Mouse (Mus musculus) liver, embryonic 14.5 days (tissue): ENCODE measurements at regions not wholly inside any gene's neighbourhood (a gene's known extent, or its start where the extent isn't known, plus 50 kb on each side); places are given as distances from the start of the nearest gene placed in this dataset.
"Not testable (repeated sequence)": the region's sequence is repeated elsewhere in the genome, so short reads cannot be mapped to it uniquely, and the experiment has no call there.

Experiments
- ATAC-seq: fragments of 200-750 bp; cut with Nextera tagmentation; 2 replicates; pipeline ENCODE4 v1.8.0; 2017; ENCODE audit warnings: moderate number of reproducible peaks, mild to moderate bottlenecking, moderate library complexity; ENCODE audit not compliant: insufficient read depth
- DNase-seq, 3 experiments: peaks; one replicate each; pipeline ENCODE4 v3.0.0-alpha.2; 2012 to 2013; ENCODE audit warnings: low read depth in 3 of 3, low spot score in 3 of 3
- H3K27ac ChIP-seq: fragments of 300-500 bp; sonication (generic); 2 replicates; pipeline ENCODE4 v1.5.1; 2014; ENCODE audit warnings: moderate library complexity, mild to moderate bottlenecking, control low read depth, inconsistent platforms
- H3K27me3 ChIP-seq: fragments of 300-500 bp; sonication (generic); 2 replicates; pipeline ENCODE4 v1.6.1; 2014; ENCODE audit warnings: mild to moderate bottlenecking, low read length, moderate library complexity; ENCODE audit not compliant: control insufficient read depth, insufficient read depth
- H3K36me3 ChIP-seq: fragments of 300-500 bp; sonication (generic); replicated peaks from 2 replicates; pipeline ENCODE4 v1.6.1; 2014; ENCODE audit warnings: low read depth; ENCODE audit not compliant: control insufficient read depth, insufficient read depth
- H3K4me1 ChIP-seq, 2 experiments: fragments of 200-500 bp in 1 of 2; fragments of 300-500 bp in 1 of 2; sonication (generic) in 1 of 2; replicated peaks; 2 replicates each; pipeline ENCODE4 v1.6.1; 2012 to 2014; ENCODE audit warnings: antibody characterized with exemption in 1 of 2, inconsistent platforms in 1 of 2, low read length in 1 of 2; ENCODE audit not compliant: control insufficient read depth in 2 of 2, insufficient read depth in 2 of 2
- H3K4me2 ChIP-seq: fragments of 300-500 bp; sonication (generic); 2 replicates; pipeline ENCODE4 v1.6.1; 2014; ENCODE audit warnings: low read depth, mild to moderate bottlenecking, control low read depth, moderate library complexity
- H3K4me3 ChIP-seq, 2 experiments: fragments of 200-500 bp in 1 of 2; fragments of 300-500 bp in 1 of 2; sonication (generic) in 1 of 2; 2 replicates each; pipeline ENCODE4 v1.5.1; 2012 to 2014; ENCODE audit warnings: low read depth in 2 of 2, low read length in 2 of 2, mild to moderate bottlenecking in 2 of 2, control low read depth in 1 of 2, inconsistent platforms in 1 of 2, moderate library complexity in 1 of 2; ENCODE audit not compliant: insufficient read depth in 1 of 2
- H3K9ac ChIP-seq: fragments of 300-500 bp; sonication (generic); replicated peaks from 2 replicates; pipeline ENCODE4 v1.6.1; 2014; ENCODE audit warnings: mild to moderate bottlenecking, control low read depth, moderate library complexity
- H3K9me3 ChIP-seq: fragments of 300-500 bp; sonication (generic); 2 replicates; pipeline ENCODE4 v1.6.1; 2016; ENCODE audit warnings: low read length, mixed read lengths; ENCODE audit not compliant: control insufficient read depth
- CTCF ChIP-seq: IDR thresholded peaks from 2 replicates; pipeline ENCODE4 v1.5.1; 2016; ENCODE audit warnings: antibody characterized with exemption, low read depth, control low read depth
- EP300 ChIP-seq: IDR thresholded peaks from 2 replicates; pipeline ENCODE4 v1.6.1; 2016; ENCODE audit warnings: antibody characterized with exemption, low read depth
- WGBS: fragments of 180-500 bp; shearing (Covaris S2); extraction: QIAGEN DNeasy Blood & Tissue Kit; methylation state at CpG from one replicate; pipeline ENCODE4 v1.1.7; 2014; ENCODE audit not compliant: insufficient replicate concordance; 5-methylcytosine and 5-hydroxymethylcytosine counted together

DNA sequence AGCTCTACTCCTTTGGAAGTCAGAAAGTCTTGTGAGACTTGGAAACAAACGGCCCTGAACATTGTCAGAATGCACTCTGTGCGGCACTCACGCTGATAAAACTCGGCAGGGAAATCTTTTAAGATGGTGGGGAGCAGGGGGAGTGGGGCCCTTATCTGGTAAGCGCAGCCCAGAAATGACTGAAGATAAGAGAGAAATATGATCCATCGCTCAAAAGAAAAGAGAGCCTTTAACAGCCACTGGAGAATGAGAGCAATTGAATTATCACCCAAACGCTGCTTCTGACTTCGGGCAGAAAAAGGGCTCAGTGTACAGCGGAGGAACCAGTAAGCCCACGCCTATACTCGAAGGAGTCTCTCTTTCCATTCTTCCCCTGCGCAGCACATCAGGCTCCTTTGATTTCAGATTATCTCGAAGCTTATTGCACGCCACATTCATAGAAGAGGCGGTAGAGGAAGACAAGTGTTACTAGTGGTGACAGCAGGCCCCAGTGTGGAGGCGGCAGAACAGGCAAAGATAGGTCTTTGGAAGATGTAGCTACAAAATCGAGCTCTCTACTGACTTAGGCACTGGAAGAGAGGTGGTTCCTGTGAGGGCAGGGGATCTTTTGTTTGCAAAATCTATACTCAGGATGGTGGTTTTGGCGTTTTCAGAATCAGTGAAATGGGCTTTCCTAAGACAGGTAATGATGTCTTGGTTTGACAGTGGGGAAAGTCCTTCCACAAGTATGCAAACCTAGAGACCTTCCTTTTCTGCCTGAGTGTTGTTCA lies 174.6 kb upstream of the Tab2 start:
- DNase-seq (peak; percentile 33 to 60 (median 53)), ATAC-seq (peak; percentile 78)
- Histone ChIP-seq H3K27ac (no peak overlapping the region), H3K27me3 (no peaks in the 10 kb centered on the region), H3K36me3 (no peaks in the 10 kb centered on the region), H3K4me3 (no peak overlapping the region), H3K4me2 (peak overlapping the region; percentile 52), H3K9ac (no peak overlapping the region), H3K4me1 (peaks cover 5 to 22% of the 10 kb centered on the region in 2 experiments), H3K9me3 (no peaks in the 10 kb centered on the region)
- TF ChIP-seq EP300: peak; percentile 68
- TF ChIP-seq CTCF: no peak
- 10% methylated on average over 18 of the region's 18 CpGs for WGBS

DNA sequence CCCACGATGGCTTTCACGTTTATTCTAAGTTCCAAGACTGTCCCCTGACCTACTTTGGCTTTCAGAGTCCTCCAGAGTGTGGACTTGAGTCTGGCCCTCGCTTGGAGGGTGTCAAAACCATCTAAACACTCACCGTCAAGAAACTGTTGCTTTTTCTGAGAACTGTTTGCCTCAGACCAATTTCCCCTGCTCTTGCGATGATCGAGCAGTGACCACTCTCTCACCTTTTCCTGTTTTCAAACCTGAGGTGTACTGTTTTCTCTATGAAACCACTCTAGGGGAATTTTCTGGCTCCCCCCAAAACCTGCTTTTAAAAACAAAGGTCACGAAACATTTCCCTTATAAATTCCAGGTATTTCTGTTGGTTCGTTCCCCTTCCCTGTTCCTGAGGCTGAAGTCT lies 174.0 kb upstream of the Tab2 start:
- TF ChIP-seq EP300 (no peak), CTCF (no peak)
- WGBS: 19% methylated on average over 8 of the region's 8 CpGs
- Histone ChIP-seq H3K4me1 (peaks cover 5 to 20% of the 10 kb centered on the region in 2 experiments), H3K27ac (no peak overlapping the region), H3K4me2 (peak overlapping the region; percentile 52), H3K36me3 (no peaks in the 10 kb centered on the region), H3K27me3 (no peaks in the 10 kb centered on the region), H3K9ac (no peak overlapping the region), H3K4me3 (no peak overlapping the region), H3K9me3 (no peaks in the 10 kb centered on the region)
- ATAC-seq: no peak
- DNase-seq: no peak

DNA sequence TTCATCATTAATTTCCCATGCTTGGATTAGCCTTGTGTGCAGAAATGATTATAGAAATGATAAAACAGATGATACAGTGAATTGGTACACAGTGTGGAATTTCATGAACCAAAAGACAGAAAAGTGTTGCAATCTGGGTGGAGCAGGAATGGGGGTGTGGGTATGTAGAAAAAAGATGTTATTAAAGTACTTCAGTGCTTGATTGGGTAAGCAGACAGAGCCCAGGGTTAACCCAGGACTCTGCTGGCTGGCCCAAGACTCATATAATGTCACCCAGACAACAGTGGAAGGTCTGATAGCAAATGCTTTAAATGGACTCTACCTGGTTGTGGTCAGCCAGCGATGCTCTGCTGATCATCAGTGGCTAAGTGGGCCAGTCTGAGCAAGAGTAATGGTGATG lies 168.1 kb upstream of the Tab2 start:
- no peaks in the 10 kb centered on the region for H3K9me3 ChIP-seq
- no peak overlapping the region for H3K27ac ChIP-seq
- DNase-seq (no peak), ATAC-seq (no peak)
- H3K27me3 ChIP-seq: no peaks in the 10 kb centered on the region
- no peak overlapping the region for H3K9ac ChIP-seq
- H3K36me3 ChIP-seq: no peaks in the 10 kb centered on the region
- 68% methylated on average over 1 of the region's 1 CpGs for WGBS
- 0 out of 4 replicates have a peak, but pooled peaks cover 0 to 2% of the 10 kb centered on the region in 2 experiments for H3K4me1 ChIP-seq
- TF ChIP-seq EP300 (no peak), CTCF (no peak)
- H3K4me3 ChIP-seq: no peak overlapping the region
- no peak overlapping the region for H3K4me2 ChIP-seq

DNA sequence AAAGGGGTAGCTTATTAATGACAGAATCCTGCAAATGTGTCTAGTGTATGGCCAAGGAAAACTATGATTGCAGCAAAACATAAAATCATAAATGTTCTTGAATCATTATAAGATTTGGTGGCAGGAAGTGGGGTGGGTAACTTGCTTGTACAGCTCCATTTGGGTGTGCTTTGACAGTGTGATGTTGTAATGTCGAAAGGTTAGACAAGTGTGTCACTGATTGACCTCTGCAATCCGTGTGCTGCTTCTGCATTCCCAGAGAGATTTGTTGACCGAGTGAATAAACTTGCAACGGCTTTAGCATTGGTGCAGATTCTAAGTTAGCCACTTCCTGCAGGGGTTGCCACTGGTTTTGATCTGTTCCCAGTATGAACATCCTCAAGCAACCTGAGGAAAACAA lies 165.9 kb upstream of the Tab2 start:
- Histone ChIP-seq H3K4me1 (peaks cover 0 to 2% of the 10 kb centered on the region in 2 experiments; a peak in 1 of 4 replicates), H3K36me3 (no peaks in the 10 kb centered on the region), H3K4me2 (no peak overlapping the region), H3K27me3 (no peaks in the 10 kb centered on the region), H3K9ac (no peak overlapping the region), H3K4me3 (no peak overlapping the region), H3K9me3 (no peaks in the 10 kb centered on the region), H3K27ac (no peak overlapping the region)
- ATAC-seq (no peak), DNase-seq (no peak)
- TF ChIP-seq CTCF: no peak
- no peak for TF ChIP-seq EP300
- WGBS: 29% methylated on average over 4 of the region's 4 CpGs

DNA sequence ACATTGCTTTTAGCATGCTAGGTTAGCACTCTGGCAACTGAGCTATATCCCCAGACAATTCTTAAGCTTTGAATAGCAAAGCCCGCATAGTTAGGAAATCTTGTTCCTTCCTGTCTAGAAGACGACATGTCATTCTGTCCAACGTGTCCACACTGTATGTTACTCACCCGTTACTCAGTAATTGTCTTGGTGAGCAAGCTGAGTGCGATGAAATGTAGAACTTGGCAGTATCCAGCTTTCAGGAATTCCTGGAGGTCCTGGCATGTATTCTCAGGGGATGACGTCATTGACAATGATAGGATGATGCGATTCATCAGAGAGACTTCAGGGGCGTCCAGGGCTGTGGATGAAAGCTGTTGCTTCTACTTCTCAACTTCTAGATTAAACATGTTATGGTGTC lies 160.8 kb upstream of the Tab2 start:
- H3K4me2 ChIP-seq: no peak overlapping the region
- no peaks in the 10 kb centered on the region for H3K9me3 ChIP-seq
- H3K27ac ChIP-seq: no peak overlapping the region
- ATAC-seq (no peak), DNase-seq (no peak)
- TF ChIP-seq CTCF: no peak
- TF ChIP-seq EP300: no peak
- H3K36me3 ChIP-seq: no peaks in the 10 kb centered on the region
- peaks cover 0 to 2% of the 10 kb centered on the region in 2 experiments; a peak in 1 of 4 replicates for H3K4me1 ChIP-seq
- WGBS: 42% methylated on average over 8 of the region's 8 CpGs
- H3K4me3 ChIP-seq: no peak overlapping the region
- no peaks in the 10 kb centered on the region for H3K27me3 ChIP-seq
- no peak overlapping the region for H3K9ac ChIP-seq

DNA sequence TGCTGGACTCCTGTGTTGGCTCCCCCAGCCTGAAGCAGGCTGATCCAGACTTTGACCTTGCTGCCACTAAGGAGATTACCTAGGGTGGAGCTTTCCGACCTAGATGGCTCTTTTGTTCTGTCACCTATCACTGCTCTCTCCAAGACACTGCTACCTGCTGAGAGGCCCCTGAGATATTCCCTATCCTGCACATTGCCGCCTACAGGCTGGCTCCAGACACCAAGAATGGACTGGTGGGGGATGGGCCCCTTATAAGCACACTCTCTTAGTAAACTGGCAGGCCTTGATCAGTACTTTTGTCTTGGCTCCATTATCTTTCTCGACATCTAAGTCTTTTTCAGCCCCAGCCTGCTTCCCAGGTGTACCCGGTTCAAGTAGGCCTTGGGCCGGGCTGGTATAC lies 158.9 kb upstream of the Tab2 start:
- WGBS: 60% methylated on average over 5 of the region's 5 CpGs
- H3K4me2 ChIP-seq, H3K27ac ChIP-seq, DNase-seq, H3K9me3 ChIP-seq, H3K9ac ChIP-seq, H3K4me1 ChIP-seq, H3K27me3 ChIP-seq, ATAC-seq, H3K36me3 ChIP-seq, H3K4me3 ChIP-seq: not testable (repeated sequence)
